Mouse (Mus musculus) right cerebral cortex, postnatal 10 days (tissue): Measurements from ENCODE around the gene Mfsd6.

Experiments
- DNase-seq, 2 experiments: peaks; one replicate each; pipeline ENCODE4 v3.0.0; 2021; ENCODE audit warnings: low spot score in 2 of 2

The Mfsd6 gene

DNA sequence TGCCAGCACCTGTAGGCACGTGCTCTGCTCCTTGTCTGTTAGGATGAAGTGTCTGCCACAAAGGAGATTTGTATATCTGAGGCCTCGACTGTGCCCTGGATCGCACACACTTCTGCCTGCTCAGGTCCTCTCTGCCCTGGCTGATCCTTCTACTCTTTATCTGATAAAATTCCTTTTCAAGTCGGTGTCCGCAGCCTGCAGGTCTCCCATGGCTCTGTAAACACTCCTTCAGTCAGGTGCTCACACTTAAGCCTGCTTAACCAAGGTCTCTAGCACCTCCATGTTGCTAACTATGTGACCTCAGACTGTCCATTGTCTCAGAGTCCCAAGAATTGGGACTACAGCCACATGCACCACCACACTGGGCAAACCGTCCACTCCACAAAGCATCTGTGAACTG, 87.0 kb downstream of the Mfsd6 start:
- no peak for DNase-seq

- DNase-seq: no peak
These were observed 88.2 kb downstream of the Mfsd6 start for GRCm38 (mm10) chr1:52639090-52639489.

GRCm38 (mm10) chr1:52638101-52638500, 89.2 kb downstream of the Mfsd6 start:
- no peak for DNase-seq

DNA sequence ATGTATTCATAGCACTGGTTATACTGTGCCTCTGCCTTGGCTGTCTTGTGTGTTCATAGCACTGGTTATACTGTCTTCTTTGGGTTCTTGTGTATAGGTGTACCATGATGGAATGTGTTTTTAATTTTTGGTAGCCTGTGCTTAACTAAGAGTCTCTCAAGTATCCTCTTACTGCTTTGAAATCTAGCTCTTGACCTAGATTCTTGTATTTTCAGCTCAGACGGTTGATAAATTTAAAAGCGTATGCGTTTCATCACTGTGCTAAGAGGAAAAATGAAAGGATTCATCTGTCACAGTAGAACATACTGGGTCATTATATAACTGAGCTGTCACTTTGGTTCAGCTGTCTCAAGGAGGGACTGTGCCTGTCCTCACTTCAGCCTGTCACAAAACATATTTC, 91.3 kb downstream of the Mfsd6 start:
- no peak for DNase-seq

DNA sequence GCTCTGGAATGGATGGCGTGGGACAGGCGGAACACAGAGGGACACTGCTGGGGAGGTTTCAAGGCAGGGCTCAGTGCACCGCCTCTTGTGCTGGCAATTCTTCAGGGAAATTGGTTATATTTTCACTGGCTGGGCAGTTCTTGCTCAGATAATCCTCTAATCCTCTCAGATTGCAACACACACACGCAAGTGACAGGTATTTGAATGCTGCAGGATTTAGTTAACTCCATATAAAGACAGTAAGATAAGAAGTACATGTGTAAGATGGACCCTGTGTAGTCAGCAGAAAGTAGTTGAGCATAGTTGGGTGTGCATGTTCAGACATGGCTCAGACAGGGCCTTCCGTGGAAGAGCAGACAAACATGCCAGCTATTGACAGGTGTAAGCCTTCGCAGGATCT, 93.0 kb downstream of the Mfsd6 start:
- DNase-seq: no peak

DNA sequence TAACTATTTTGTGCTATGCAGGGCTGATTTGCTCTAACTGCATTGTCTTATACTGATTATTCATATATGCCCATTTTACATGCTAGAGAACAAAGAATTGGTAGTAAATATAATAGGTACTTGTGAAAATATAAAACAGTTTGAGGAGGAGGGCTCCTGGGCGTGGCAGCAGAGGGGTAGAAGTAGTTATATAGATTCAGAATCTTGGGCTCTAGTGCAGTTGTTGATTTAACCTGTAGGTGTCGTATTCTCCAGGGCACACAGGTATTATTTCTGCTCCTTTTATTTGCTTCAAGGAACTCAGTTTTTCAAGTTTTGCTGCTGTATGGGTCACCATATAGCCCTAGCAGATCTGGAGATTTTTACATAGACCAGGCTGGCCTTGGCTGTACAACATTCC, 95.7 kb downstream of the Mfsd6 start:
- no peak for DNase-seq

DNA sequence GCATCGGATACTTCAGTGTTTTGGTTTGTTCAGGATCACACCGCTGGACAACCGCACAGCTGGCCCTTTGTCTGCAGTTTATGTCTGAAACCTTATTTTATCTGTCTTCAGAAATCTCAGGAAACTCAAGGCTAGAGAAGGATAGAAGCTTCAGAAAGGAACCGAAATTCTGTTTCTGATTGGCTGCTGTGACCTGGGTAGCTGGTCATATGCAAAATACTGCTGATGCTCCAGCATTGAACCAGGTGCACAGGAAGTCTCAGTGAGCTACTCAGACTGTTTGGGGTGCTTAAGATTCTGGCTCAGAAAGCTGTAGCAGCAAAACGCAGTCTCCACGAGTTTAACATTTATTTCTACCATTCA, 96.3 kb downstream of the Mfsd6 start:
- no peak for DNase-seq

DNA sequence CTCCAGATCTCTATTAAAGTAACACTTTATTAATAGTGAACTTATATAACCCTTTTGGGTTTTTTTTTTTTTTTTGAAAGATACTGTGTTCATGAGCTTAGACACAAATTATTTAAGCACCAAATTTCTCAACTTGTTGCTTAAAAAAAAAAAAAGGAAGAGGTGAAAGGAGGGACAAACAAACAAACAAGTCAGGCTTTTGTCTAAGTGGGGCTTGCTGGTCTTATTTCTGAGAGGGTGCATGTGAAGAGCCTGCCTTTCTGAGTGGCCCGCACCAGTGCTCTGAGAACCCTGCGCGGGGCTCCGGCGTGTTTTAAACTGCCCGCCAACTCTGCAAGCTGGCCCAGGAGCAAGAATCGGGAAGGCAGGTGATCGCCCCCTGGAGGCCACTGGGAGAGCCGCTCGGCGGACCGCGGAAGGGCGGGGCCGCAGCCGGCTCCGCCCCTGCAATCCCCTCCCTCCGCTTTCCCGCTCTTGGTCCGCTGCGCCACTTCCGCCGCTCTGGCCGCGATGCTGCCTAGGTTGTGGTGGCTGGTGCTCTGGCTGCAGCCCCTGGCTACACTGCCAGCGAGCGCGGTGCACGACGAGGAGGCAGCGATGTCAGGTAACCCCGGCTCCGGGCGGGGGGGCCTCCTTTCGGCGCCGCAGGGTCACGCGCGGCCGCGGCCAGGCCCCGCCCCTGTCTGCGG, 96.9 kb downstream of the Mfsd6 start, which contains the start of gene Nemp2:
Gene Nemp2, plus strand, starts transcription at position 456 of the 689 bp plus-strand sequence.
- peak; percentile 92 to 95 for DNase-seq

GRCm38 (mm10) chr1:52620442-52620841, 106.8 kb downstream of the Mfsd6 start:
- no peak for DNase-seq

- DNase-seq: no peak
These were observed 109.0 kb downstream of the Mfsd6 start for GRCm38 (mm10) chr1:52618217-52618616.

DNA sequence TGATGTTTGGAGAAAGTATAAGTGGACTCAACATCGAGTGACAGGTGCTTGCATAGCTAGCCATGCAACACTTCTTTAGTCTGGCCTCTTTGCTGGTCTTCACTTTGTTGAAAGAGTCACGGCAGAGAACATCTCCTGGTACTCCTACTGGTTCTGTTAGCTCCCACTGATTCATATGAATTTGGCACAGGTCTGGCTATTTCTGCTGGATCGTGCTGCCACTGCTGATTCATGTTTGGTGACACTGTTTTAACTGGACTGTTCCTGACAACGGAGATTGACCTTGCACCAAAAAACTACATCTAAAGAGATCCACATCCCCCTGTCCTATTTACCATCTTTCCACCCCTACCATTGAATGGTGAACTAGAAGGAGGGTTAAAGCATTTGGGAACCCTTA, 118.8 kb downstream of the Mfsd6 start:
- DNase-seq: no peak

DNA sequence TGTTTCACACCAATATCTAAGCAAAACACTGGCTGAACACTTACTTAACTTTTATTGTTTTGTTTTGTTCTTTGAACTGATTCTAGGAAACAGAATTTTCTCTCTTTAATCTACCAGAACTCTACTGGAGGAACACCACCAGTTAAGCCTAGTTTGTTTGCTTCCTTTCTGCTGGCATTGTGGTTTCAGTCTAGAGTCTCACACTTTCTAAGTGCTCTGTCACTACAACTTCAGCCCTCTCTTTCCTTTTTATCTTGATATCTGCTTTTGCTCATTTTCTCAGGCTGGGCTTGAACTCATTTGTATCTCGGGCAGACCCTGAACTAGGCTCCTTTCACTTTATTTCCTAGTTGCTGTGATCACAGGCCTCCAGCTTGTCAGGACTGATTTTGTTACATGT, 119.6 kb downstream of the Mfsd6 start:
- DNase-seq: no peak
